Mouse (Mus musculus) stomach, postnatal 0 days (tissue): ENCODE results near the gene Syt17. TPM values are rescaled to one million over a fixed set of nuclear protein-coding genes. Genes with fewer than 3 reads are reported as not detected.
A peak's percentile ranks its signal among the peaks of the same experiment; 100 is the strongest.

Experiments
- ATAC-seq: fragments of 200-750 bp; cut with Nextera tagmentation; 2 replicates; pipeline ENCODE4 v1.8.0; 2017; ENCODE audit not compliant: low FRiP score, low TSS enrichment
- DNase-seq: peaks from one replicate; pipeline ENCODE4 v3.0.0-alpha.2; 2016; ENCODE audit warnings: low spot score
- H3K27ac ChIP-seq: fragments of 300-500 bp; sonication (generic); replicated peaks from 2 replicates; pipeline ENCODE4 v1.5.1; 2014; ENCODE audit warnings: mild to moderate bottlenecking, control low read depth
- H3K27me3 ChIP-seq: fragments of 300-500 bp; sonication (generic); 2 replicates; pipeline ENCODE4 v1.6.1; 2014; ENCODE audit warnings: low read length; ENCODE audit not compliant: control insufficient read depth, insufficient read depth
- H3K36me3 ChIP-seq: fragments of 300-500 bp; sonication (generic); 2 replicates; pipeline ENCODE4 v1.6.1; 2014; ENCODE audit warnings: low read length, mixed read lengths; ENCODE audit not compliant: control insufficient read depth, insufficient read depth
- H3K4me1 ChIP-seq: fragments of 300-500 bp; sonication (generic); replicated peaks from 2 replicates; pipeline ENCODE4 v1.6.1; 2014; ENCODE audit warnings: antibody characterized with exemption; ENCODE audit not compliant: control insufficient read depth, insufficient read depth
- H3K4me2 ChIP-seq: fragments of 300-500 bp; sonication (generic); replicated peaks from 2 replicates; pipeline ENCODE4 v1.6.1; 2014; ENCODE audit warnings: low read depth, mild to moderate bottlenecking, control low read depth, moderate library complexity
- H3K4me3 ChIP-seq: fragments of 300-500 bp; sonication (generic); 2 replicates; pipeline ENCODE4 v1.5.1; 2014; ENCODE audit warnings: low read depth, low read length, control low read depth
- H3K9ac ChIP-seq: fragments of 300-500 bp; sonication (generic); 2 replicates; pipeline ENCODE4 v1.6.1; 2014; ENCODE audit warnings: mild to moderate bottlenecking, low read length, control low read depth, mixed read lengths
- H3K9me3 ChIP-seq: fragments of 300-500 bp; sonication (generic); 2 replicates; pipeline ENCODE4 v1.6.1; 2016; ENCODE audit warnings: low read length; ENCODE audit not compliant: control insufficient read depth
- CTCF ChIP-seq: IDR thresholded peaks from 2 replicates; pipeline ENCODE4 v1.5.1; 2016; ENCODE audit warnings: antibody characterized with exemption, low read depth, mild to moderate bottlenecking, moderate library complexity
- EP300 ChIP-seq: optimal IDR thresholded peaks from 2 replicates; pipeline ENCODE3; 2016; ENCODE audit warnings: antibody characterized with exemption
- WGBS: fragments of 180-500 bp; shearing (Covaris S2); extraction: QIAGEN DNeasy Blood & Tissue Kit; methylation state at CpG from one replicate; pipeline ENCODE4 v1.1.7; 2014; 5-methylcytosine and 5-hydroxymethylcytosine counted together
- polyA plus RNA-seq: library from polyadenylated mRNA; unstranded; fragments of >200 nt; fragmentation: Nextera tagmentation; extraction: Ambion mirVana; gene quantifications from 2 replicates; pipeline ENCODE4 v1.2.1, GENCODE M21; 2015

Gene Syt17
- polyA plus RNA-seq, 1 experiment from 2014 or later, result 3.3 TPM

GRCm38 (mm10) chr7:118489706-118490665, 42.0 kb upstream of the Syt17 start:
- Histone ChIP-seq H3K36me3 (peaks cover 4% of the 10 kb centered on the region), H3K9ac (peak overlapping the region; percentile 96), H3K27ac (no peak overlapping the region), H3K4me3 (peak overlapping the region; percentile 78), H3K9me3 (no peaks in the 10 kb centered on the region), H3K4me1 (peaks cover 8% of the 10 kb centered on the region), H3K4me2 (peak overlapping the region; percentile 82), H3K27me3 (no peaks in the 10 kb centered on the region)
- TF ChIP-seq CTCF (no peak), EP300 (no peak)
- WGBS, result 51% methylated on average over 57 of the region's 57 CpGs
- ATAC-seq (no peak), DNase-seq (peak; percentile 45)

DNA sequence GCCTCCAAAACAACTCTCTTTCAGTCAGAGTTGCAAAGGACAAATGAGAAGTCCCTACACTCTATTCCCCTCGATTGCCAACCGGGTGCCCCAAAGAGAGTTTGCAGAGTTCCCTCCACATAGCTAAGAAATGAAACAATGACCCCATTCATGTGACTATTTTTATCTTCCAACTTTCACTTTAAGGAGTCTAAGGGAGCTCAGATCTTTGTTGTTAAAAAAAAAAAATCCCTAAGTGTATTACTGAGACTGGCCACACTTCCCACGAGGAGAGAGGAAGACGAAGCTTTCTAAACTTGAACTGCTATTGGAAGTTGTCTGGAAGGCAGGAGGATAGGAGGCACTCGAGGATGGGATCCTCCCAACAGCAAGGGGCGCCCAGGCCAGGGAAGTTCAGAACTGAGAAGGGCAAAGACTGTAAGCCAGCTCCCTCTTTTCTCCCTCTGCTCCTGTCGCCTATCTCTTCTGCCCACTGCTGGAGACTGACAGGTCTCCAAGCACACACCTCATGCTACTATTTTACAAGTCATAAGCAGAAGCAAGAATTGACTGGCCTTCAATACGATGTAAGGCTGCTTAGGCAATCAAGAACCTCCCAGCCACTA, 40.1 kb upstream of the Syt17 start:
- Histone ChIP-seq H3K4me1 (peaks cover 8% of the 10 kb centered on the region), H3K27ac (peak overlapping the region; percentile 41; the same call in 1 of the 2 replicates), H3K9ac (peak overlapping the region; percentile 38; the same call in 1 of the 2 replicates), H3K36me3 (peaks cover 4% of the 10 kb centered on the region), H3K4me3 (peak overlapping the region; percentile 19), H3K27me3 (no peaks in the 10 kb centered on the region), H3K4me2 (peak overlapping the region; percentile 82), H3K9me3 (no peaks in the 10 kb centered on the region)
- DNase-seq, result peak; percentile 27
- TF ChIP-seq CTCF, result peak; percentile 42; the same call in 1 of the 2 replicates
- TF ChIP-seq EP300, result no peak
- no peak for ATAC-seq
- WGBS, result 28% methylated on average over 8 of the region's 8 CpGs

DNA sequence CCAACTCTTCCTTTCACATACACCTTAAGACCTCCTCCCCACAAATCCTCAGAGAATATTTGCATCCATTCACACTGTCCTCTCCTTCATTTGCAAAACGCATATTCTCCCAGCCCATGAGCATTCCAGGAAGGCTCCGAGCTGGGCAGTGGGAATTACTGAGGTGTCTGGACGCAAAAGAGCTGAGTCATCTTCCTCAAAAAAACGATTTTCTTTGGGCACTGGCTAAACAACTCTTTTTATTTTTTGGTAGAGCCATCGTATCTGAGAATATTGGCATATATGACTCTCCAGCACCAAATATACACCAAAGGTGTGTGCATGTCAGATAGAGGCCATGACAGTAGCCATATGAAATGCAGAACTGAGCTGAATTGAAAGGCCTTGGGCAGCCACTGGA, 38.9 kb upstream of the Syt17 start:
- Histone ChIP-seq H3K27ac (no peak overlapping the region), H3K27me3 (no peaks in the 10 kb centered on the region), H3K9ac (no peak overlapping the region), H3K9me3 (no peaks in the 10 kb centered on the region), H3K4me1 (peaks cover 6% of the 10 kb centered on the region), H3K4me3 (no peak overlapping the region), H3K36me3 (peaks cover 4% of the 10 kb centered on the region), H3K4me2 (no peak overlapping the region)
- no peak for ATAC-seq
- no peak for TF ChIP-seq CTCF
- TF ChIP-seq EP300, result no peak
- DNase-seq, result no peak
- 57% methylated on average over 5 of the region's 5 CpGs for WGBS

DNA sequence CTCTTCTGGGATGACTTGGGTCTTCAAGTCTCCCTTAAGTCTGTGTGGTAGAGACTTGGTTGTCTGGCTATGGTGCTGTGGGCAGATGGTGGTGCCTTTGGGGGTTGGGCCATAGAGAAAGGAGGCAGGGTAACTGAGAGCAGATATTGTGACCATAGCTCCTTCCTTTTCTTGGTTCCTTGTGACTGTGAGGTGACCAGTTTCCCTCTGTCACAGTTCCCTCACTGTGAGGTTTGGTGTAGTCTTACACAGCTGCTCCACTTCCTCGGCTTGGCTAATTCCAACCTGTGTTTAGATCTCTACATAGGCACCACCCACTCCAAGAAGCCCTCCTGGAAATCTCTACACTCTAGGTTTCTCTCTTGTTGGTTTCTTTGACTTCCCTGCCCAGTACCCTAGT, 36.0 kb upstream of the Syt17 start:
- Histone ChIP-seq H3K4me3 (no peak overlapping the region), H3K36me3 (no peaks in the 10 kb centered on the region; the same call in 1 of the 2 replicates), H3K9me3 (no peaks in the 10 kb centered on the region), H3K4me1 (peaks cover under 1% of the 10 kb centered on the region), H3K4me2 (no peak overlapping the region), H3K9ac (no peak overlapping the region), H3K27ac (no peak overlapping the region), H3K27me3 (no peaks in the 10 kb centered on the region)
- ATAC-seq (no peak), DNase-seq (no peak)
- 63% methylated on average over 1 of the region's 1 CpGs for WGBS
- TF ChIP-seq CTCF (no peak), EP300 (no peak)

GRCm38 (mm10) chr7:118482001-118482400, 34.0 kb upstream of the Syt17 start:
- H3K9ac ChIP-seq, result no peak overlapping the region
- TF ChIP-seq EP300, result no peak
- no peak for TF ChIP-seq CTCF
- H3K4me1 ChIP-seq, result peaks cover 2% of the 10 kb centered on the region
- DNase-seq, result no peak
- H3K9me3 ChIP-seq, result no peaks in the 10 kb centered on the region
- no peak overlapping the region for H3K27ac ChIP-seq
- 80% methylated on average over 2 of the region's 2 CpGs for WGBS
- H3K36me3 ChIP-seq, result no peaks in the 10 kb centered on the region; the same call in 1 of the 2 replicates
- H3K4me3 ChIP-seq, result no peak overlapping the region
- no peaks in the 10 kb centered on the region for H3K27me3 ChIP-seq
- ATAC-seq, result no peak
- no peak overlapping the region for H3K4me2 ChIP-seq
